Mouse (Mus musculus): ENCODE measurements around the gene Dio1. TPM values are rescaled to one million over a fixed set of nuclear protein-coding genes. Genes with fewer than 3 reads are reported as not detected.
A peak's percentile ranks its signal among the peaks of the same experiment; 100 is the strongest.

Dio1 gene
- total RNA-seq, 2 experiments from 2014 or later, result not detected

DNA sequence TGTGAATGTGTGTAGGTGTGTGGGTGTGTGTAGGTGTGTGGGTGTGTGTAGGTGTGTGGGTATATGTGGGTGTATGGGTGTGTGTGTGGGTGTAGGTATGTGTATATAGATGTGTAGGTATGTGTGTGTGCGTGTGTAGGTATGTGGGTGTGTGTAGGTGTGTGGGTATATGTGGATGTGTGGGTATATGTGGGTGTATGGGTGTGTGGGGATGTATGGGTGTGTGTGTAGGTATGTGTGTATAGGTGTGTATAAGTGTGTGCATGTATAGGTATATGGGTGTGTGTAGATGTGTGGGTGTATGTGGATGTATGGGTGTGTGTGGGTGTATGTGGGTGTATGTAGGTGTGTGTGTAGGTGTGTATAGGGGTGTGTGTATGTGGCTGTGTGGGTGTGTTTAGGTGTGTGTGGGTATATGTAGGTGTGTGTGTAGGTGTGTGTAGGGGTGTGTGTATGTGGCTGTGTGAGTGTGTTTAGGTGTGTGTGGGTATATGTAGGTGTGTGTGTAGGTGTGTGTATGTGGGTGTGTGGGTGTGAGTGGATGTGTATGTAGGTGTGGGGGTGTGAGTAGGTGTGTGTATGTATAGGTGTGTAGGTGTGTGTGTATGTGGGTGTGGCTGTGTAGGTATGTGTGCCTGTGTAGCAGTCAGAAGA lies 5.9 kb downstream of the Dio1 start:
- no peak for ATAC-seq (ENCODE audit: poor library complexity, severe bottlenecking)

DNA sequence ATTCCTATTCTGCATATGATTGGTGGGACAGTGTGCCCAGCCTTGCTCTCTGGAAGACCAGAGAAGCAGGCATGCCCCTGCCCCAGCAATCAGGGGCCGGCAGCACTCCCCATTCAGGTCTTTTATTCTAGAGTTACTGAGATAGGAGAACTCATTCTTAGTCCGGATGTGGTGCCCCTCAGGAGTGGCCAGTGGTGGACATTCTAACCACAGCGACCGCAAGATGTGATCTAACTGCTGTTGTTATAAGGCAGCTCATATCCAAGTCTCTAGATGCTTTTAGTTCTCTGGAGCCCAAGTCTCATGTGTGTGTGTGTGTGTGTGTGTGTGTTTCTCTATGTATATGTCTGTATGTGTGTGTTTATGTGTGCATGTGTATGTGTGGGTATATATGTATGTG lies 6.6 kb downstream of the Dio1 start:
- peak; percentile 64 for ATAC-seq (ENCODE audit: poor library complexity, severe bottlenecking)

DNA sequence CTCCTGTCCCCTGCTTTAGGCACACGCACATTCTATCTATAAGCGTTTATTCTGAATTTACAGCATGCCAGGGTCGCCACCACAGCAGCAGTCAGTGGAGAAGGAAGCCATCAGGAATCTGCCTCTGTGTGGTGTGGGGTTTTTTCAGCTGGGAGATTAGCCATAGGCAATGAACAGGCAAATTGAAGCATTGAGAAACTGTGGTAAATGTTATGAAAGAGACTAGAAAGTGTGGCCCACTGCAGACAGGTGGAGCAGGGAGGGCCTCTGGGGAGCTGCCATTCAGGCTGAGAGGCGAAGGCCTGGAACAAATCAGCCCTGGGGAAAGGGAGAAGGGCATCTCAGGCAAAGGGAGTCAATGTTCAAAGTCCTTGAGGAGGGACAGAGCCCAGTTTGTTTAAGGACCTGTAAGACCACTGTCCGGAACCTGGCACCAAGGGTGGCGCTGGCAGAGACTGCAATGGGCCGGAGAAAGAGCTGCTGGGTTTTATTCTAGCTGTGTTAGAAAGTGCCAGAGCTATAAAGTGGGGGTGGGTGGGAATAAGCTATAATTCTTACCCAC lies 7.1 kb downstream of the Dio1 start:
- peak; percentile 43 for ATAC-seq (ENCODE audit: poor library complexity, severe bottlenecking)

DNA sequence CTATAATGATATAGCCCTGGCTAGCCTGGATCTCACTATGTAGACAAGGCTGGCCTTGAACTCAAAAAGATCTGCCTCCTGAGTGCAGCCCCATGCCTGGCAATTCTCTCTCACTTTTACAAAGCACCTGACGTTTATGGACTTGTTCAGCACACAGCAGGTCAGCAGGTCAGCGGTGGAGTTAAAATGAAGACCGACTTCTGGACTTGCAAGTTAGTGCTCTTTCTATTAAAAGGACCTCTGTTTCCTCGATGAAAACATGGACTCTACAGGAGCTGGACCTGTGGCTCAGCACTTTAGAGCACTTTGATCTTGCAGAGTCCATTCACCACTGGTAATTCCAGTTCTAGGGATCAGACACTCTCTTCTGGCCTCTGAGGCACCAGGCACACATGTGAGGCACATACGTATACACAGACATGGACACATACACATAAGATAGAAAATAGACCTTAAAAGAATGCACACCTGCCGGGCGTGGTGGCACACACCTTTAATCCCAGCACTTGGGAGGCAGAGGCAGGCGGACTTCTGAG lies 8.8 kb downstream of the Dio1 start:
- ATAC-seq (ENCODE audit: poor library complexity, severe bottlenecking), result no peak

DNA sequence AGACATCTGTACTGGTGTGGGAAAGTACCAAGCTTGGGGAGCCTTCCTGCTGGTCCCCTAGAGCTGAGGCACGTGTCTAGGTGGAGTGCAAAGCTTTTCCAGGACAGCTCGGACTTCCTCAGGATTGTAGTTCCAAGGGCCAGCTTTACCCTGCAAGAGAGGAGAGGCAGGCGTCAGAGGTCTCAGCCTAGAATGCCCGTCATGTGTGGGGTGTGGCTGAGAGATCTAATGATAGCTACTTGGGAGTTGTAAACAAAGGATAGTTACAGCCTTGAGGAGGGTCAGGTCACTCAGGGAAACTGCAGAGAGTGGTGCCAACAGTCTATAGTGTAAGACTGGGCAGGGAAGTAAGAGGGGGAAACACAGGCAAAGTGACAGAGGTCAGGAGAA lies 14.7 kb downstream of the Dio1 start:
- ATAC-seq (ENCODE audit: poor library complexity, severe bottlenecking), result no peak

DNA sequence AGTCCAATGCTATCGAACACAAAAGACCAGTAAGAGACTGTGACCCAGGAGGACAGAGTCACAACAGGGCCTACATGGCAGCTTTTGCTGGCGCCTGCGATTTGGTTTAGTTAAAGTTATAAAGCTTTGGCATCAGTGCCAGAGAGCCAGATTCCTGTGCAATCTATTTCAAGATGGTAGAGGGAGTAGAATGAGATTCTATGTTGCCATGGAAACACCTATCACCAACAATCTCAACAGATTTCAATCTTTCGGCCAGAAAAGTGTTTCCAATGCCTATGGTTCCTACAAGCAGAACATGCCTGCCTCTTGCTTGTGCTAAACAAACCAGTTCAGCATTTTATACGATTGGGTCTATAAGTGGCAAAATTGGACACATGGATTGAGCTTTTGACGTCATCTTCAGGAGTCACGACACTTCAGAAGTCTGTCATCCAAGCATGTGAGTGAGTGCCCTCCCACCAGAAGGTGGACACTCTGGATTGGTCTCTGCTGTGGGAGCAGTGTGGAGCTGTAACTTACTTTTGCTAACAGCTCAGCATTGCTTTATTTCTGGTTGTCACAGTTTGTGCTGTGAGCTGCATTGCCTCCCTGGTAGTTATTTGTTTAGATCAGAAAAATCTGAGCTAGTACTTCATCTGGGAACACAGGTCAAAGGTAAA lies 15.2 kb downstream of the Dio1 start:
- ATAC-seq (ENCODE audit: poor library complexity, severe bottlenecking), result no peak

DNA sequence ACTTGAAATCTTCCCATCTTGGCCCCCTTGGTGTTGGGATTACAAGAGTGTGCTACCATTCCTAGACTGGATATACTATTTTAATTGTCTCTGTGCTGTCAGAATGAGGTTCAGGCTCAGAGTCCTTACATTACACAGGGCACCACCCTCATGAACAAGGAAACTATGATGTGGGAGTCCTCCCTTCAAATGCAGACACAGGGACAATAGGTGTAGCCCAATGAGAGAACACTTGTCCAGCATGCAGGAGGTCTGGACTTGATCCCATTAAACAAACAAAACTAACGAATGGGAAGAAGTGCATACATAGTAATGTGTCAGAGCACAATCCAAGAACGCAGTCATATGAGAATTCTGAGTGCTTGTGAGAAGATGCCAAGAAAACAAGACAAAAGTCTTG lies 19.5 kb downstream of the Dio1 start:
- no peak for ATAC-seq (ENCODE audit: poor library complexity, severe bottlenecking)

DNA sequence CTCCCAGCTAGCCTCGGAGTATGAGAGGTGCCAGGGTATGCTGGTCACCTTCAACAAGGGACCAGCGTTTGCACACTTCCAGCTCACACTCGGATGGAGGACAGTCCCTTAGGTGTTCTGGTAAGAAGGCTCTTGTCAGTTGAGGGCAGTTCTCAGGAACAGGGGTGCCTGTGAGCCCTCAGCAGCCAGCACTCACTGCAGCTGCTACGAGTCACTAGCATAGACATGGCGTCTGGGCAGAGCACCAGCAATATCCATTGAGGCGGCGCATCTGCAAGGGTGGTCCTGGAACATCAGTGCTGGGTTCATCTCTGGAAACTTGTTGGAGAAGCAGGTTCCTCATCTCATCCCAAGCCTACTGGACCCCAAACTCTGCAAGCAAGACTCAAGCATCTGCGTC lies 20.6 kb downstream of the Dio1 start:
- ATAC-seq (ENCODE audit: poor library complexity, severe bottlenecking), result no peak

DNA sequence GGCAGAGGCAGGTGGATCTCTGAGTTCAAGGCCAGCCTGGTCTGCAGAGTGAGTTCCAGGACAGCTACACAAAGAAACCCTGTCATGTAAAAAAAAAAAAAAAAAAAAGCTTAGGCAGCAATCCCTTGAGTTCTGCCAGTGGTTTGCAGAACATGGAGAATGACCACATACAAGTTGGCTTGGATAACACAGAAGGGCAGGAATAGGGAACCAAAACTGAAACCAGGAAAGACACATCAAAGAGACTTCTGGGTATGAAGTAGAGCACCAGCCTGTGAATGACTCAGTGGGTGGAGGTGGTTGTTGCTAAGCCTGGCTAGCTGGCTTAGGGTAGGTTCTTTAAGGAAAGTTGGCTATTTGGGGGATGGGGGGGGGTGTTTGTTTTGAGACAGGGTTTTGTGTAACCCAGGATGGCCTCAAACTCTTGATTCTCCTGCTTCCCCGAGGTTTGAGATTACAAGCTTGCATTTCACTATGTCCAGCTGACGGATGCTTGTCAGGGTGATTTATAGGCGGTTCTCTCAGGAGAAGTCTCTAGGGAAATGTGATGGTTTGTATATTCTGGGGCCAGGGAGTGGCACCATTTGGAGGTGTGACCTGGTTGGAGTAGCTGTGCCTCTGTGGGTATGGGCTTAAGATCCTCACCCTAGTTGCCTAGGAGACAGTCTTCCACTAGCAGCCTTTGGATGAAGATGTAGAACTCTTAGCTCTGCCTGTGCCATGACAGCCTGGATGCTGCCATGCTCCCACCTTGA lies 21.3 kb downstream of the Dio1 start:
- peak; percentile 99 for ATAC-seq (ENCODE audit: poor library complexity, severe bottlenecking)

DNA sequence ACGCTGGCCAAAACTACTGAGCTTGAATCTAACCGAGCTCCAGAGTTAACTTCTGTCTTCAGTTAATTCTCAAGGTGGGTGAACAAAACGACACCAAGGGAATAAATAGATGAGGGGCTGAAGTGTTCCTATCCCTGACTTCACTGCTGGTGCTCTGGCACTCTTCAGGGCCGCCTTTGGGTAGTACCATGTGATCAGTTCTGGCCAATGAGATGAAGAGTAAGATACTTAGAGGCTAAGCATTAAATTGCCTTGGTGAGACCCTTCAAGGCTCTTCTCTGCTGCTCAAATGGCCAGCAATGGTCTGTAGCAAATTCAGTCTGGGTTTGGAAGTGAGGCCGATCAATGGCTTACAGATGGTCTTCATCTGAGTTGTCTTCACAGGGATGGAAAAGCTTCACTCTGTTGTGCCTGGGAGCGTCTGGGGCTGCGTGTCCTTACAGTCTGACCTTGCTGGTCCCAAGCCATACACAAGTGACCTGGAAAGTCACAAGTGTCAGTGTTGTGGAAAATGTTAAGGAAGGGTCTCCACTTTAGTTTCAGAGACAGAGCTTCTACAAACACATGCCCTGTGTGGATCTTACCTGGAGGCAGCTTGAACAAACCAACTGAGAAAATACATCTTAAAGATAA lies 26.0 kb downstream of the Dio1 start:
- ATAC-seq (ENCODE audit: poor library complexity, severe bottlenecking), result no peak

DNA sequence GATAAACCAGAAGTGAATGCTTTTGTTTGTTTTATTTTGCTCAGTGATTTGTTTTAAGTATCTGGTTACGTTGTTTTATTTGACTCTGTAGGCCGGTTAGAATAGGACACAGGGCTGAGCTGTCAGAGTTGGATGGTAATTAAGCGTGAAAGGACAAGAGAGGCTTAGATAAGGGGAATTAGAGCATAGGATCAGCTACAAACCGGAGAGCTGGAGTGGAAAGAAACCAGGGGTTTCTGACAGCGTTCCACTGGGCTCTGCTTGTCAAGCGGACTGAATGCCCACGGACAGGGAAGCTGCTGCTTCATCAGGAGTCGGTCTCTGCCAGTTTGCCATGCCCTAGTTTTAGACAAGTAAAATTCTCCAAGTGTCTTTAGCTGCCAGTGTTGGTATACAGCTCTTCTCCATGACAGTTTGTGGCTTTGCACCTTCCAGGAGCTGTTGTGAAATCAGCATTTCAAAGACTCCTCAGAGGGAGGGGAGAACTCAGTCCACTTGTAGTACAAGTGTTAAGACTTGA lies 28.7 kb downstream of the Dio1 start:
- ATAC-seq (ENCODE audit: poor library complexity, severe bottlenecking), result no peak

DNA sequence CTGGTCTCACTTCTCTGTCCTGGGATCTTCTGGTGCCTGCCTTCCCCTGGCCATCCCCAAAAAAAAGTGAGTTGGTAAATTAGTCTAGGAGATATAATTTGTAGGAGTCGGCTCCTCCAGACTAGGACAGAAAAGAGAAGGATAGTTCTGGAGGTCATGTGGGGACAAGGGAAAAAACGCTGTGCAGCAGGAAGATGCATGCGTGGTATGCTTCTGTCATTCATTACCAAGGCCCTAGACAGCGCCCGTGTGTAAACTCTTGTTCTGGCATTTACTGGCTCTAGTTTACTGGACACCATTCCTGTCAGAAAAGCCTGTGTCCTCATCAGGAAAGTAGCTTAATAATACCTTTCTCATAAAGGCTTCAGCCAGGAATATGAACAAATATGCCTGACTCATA lies 32.5 kb downstream of the Dio1 start:
- ATAC-seq (ENCODE audit: poor library complexity, severe bottlenecking), result no peak

DNA sequence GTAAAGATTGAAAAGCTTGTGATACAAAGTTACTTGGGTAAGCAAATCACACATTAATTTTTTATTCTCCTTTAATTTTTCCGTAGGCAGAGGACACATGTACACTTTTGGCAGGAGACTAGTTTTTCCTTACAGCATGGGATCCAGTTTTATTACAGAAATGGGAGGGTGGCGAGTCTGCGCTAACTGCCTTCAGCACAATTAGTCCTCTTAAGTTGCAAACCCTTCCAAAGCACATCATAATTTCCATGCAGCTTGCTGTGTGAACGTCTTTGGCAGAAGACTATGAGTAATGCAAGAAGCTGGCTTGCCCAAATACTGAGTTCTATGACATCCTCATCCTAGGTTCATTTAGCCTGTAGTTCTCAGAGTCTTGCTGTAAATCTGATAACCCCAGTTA lies 33.3 kb downstream of the Dio1 start:
- no peak for ATAC-seq (ENCODE audit: poor library complexity, severe bottlenecking)

DNA sequence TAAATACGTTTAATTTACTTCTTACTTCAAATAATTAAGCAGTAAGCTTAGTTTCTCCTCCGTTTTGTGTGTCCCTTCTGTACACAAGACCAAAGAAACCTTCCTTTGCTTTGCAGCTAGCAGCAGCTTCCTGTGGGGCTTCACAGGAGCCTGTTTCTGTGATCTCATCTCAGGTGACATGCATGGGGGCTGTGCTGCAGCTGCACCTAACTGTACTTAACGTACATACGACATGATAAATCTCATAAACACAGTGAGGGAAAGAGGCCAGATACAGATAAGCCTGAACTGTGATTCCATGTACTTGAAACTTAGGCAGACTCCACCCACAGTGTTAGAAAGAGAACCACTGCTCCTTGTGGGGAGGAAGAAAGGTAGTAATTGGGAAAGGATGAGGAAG lies 47.0 kb downstream of the Dio1 start:
- ATAC-seq (ENCODE audit: poor library complexity, severe bottlenecking), result no peak

DNA sequence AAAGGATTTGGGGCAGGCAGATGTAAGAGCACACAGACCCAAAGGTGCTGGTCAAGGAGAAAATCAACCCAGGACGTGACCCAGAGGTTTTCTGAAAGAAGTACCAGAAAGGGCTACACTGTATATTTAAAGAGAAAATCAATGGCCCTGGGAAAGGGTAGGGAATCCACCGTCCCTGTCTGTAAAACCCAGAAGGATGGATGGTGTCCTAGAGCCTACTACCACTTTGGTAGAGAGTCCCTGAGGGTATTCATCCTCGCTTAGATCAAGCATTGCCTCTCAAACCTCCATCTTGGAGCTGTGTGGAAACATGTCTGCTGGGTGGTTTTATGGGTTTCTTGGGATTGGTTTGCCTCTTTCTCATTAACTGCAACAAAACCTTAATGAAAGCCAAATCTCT lies 52.6 kb downstream of the Dio1 start:
- no peak for ATAC-seq (ENCODE audit: poor library complexity, severe bottlenecking)

DNA sequence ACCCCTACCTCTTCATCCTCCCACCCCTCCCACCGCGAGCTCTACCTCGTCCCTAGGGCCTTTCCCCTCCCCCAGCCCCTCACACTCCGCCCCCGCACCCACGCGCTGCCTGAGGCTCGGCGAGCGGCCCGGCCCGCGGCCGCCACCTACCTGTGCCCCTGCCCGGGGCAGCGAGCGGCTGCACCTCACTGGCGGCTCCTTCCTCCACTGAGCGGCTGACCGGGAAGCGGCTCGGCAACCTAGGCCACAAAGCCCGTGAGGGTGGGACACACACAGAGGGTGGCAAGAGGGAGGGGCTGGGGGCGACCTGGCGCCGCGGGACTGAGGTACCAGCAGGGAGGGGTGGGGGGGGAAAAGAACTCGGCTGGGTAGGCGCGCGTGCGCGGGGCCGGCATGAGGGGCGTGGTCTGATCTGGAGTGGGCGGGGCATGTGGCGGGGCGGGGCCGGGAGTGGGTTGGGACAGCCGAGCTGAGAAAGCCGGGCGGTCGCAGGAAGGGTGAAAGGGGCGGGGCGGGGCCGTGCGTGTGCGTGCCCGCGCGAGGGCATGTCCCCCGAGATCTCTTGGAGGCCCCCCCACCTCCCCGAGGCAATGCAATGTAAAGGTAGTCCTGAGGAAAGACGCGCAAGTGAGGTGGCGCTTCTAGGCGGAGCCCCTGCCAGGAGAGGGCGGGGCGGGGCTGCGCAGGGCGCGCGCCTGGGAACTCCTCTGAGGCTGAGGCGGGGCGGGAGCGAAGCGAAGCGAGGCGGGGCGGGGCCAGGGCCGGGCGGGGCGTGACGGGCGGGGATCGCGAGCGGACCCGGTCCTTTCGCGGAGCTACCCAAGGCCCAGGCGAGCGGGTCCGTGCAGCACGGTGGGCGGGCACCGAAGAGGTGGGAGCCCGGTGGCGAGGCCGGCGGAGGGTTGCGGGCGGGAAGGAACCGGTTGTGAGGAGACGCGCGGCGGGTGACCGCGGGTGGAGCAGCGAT lies 53.6 kb downstream of the Dio1 start, which contains the start of the genes Lrrc42 and Hspb11:
Gene Lrrc42, minus strand, starts transcription at position 408 of the 967 bp plus-strand sequence.
Gene Hspb11, plus strand, starts transcription at position 469 of the 967 bp plus-strand sequence.
- peak; percentile 91 for ATAC-seq (ENCODE audit: poor library complexity, severe bottlenecking)

DNA sequence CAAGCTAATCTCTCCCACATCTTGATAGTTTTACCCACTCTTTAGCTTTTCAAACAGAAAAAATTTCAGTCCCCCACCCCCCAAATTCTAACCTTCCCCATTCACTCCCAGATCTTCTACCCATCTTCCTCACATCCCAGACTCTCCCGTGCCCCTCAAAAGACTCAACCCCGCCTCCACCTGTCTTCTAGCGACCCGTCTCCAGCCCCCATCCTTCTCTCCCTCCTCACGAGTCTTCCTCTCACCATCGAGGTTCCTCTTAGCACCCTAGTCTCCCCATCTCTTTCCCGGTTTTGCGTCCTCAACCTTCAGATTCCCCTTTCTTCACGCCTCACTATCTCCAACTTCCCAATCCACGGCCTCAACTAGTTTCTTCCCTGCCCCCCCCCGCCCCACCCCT lies 54.4 kb downstream of the Dio1 start:
- no peak for ATAC-seq (ENCODE audit: poor library complexity, severe bottlenecking)

DNA sequence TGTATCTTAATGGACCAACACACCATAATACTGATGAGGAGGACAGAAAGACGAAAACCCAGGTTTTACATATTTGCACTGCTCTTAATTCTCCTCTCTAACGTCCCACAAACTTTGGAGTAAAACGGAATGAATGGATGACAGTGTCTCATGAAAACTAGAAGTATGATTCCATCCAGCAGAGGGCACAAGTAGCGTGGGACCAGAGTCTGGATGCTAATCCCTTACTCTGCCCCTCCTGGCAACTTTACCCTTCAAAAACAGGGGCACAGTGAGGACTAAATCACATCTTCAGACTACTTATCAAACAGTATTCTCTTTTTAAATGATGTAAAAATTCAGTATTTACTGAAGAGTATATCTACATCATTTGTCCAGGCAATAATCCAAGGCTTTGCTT lies 56.5 kb downstream of the Dio1 start:
- ATAC-seq (ENCODE audit: poor library complexity, severe bottlenecking), result no peak

DNA sequence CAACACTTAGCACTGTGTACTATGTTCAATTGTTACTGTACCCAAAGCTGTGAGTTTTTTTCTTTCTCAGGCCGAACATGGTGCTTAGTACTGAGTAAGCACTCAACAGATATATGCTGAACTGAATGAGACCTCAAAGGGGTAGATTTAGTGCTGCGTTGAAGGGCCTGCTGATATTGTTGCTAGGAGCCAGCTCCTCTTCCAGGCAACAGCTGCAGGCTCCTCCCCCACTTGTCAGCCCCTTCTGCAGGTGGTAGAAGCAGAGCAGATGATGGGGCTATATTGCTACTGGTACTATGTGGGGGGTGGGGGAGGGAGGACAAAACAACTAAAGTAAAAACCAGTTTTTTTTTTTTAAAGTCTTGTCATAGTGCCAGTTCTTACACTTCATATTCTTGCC lies 57.5 kb downstream of the Dio1 start:
- no peak for ATAC-seq (ENCODE audit: poor library complexity, severe bottlenecking)

DNA sequence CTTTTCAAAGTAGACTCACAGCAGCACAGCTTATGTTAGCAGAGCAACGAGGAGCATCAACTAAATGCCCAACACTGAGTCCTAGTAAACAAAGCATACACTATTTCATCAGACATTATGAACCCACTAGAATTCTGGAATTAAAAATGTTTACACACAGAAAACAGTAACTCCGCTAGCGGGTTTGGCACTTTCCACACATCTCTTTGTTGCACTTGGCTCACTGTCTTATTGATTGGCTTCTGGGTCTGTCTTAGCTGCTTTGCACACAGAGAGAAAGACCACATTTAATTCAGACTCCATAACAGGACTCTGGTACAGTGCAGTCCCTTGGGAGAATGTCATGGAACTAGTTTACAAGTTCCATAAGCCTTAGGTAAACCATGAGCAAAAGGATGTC lies 58.9 kb downstream of the Dio1 start:
- ATAC-seq (ENCODE audit: poor library complexity, severe bottlenecking), result no peak
